Mouse (Mus musculus) gonadal fat pad, adult 2 months (tissue): ENCODE results near the gene Nt5c2. TPM values are rescaled to one million over a fixed set of nuclear protein-coding genes. Genes with fewer than 3 reads are reported as not detected.

Source experiments
- DNase-seq: peaks from one replicate; pipeline ENCODE4 v3.0.0-alpha.2; 2012; ENCODE audit warnings: low read depth
- polyA plus RNA-seq: library from polyadenylated mRNA; depleted of rRNA; stranded (reverse); fragments of >200 nt; gene quantifications from 2 replicates; pipeline ENCODE4 v1.2.3, GENCODE M21; 2012; rRNA removed

The Nt5c2 gene
- 18.3 and 19.7 TPM in 2 replicates for polyA plus RNA-seq

GRCm38 (mm10) chr19:47014447-47015381 lies at the start of gene Nt5c2, which contains the start of gene Ina:
Gene Nt5c2, minus strand, starts transcription at chr19:47015153.
Gene Ina, plus strand, starts transcription at chr19:47014698.
- DNase-seq, result no peak

DNA sequence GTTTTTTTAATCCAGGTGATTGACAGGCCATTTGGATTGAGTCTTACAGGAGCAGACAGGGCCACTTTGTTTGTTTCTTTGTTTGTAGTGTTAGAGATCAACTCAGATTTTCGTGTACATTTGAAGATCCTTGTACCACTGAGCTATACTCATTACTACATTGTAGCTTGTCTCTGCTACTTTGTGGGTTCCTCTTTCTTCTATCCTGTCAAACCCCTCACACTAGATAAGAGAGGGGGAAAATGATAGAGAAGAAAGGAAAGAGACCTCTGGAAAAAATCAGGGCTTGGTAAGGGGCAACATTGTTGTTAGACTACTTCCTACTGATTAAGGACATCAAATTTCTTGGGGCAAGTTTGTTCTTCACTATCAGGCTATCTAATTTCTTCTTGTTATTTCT lies 42.7 kb upstream of the Nt5c2 start:
- DNase-seq, result no peak

GRCm38 (mm10) chr19:47053471-47053870 lies 38.5 kb upstream of the Nt5c2 start:
- DNase-seq, result no peak

GRCm38 (mm10) chr19:47052927-47053326 lies 38.0 kb upstream of the Nt5c2 start:
- DNase-seq, result no peak

- no peak for DNase-seq
Observed at GRCm38 (mm10) chr19:47050271-47051032, 35.5 kb upstream of the Nt5c2 start, which contains the start of gene Pcgf6. Gene Pcgf6, minus strand, starts transcription at chr19:47050906.

DNA sequence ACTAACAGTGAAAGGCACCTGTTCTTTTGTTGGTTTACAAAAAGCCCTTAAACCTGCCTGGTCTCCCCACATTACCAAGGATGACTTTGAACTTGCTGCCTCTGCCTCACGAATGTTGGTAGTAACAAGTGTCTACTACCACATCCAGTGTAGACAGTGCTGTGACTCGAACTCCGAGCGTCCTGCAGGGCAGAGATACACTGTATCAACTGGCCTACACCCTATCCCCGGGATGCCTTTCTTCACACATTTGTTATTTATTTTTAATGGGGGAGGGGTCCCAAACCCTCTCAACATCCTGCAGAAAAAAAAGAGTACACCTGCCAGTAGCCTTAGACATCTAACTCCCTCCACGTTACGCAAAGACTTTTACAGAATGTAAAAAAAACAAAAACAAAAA lies 34.9 kb upstream of the Nt5c2 start:
- DNase-seq, result no peak

GRCm38 (mm10) chr19:47049061-47049460 lies 34.1 kb upstream of the Nt5c2 start:
- DNase-seq, result no peak

- no peak for DNase-seq
Observed at GRCm38 (mm10) chr19:47047236-47047833, 32.4 kb upstream of the Nt5c2 start.

GRCm38 (mm10) chr19:47046343-47046742 lies 31.4 kb upstream of the Nt5c2 start:
- DNase-seq, result no peak

- DNase-seq, result no peak
Observed at GRCm38 (mm10) chr19:47043608-47044007, 28.7 kb upstream of the Nt5c2 start.

DNA sequence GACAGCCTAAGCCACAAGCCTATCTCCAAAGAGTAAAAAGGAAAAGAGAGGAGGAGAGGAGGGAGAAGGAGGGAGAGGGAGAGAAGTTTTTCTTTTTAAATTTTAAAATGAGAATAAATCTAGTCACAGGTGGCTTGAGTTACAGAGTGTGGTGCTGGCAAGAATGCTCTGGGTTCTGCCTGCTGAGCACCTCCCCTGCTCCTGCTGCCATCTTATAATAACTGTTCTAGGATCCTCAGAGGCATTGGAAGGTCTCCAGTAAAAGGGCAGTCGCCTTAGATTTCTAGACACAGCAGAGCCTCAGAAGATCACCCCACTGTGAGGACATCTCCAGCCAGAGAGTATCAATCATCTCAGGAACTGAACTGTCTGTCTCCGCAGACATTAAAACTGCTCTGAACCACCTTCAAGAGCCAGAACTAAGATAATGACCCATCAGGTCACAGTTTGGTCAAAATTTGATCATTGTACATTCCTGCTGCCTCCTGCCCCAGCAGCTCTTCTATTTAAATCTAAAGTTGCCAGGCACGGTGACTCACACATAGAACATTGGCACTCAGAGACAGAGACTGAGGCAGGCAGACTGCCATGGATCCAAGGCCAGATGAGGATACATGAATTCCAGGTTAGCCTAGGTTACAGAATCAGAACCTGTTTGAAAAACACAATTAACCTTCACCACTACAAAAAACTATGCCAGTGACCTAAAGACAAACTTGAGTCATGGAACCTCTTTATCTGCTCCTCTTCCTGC lies 25.9 kb upstream of the Nt5c2 start:
- no peak for DNase-seq

DNA sequence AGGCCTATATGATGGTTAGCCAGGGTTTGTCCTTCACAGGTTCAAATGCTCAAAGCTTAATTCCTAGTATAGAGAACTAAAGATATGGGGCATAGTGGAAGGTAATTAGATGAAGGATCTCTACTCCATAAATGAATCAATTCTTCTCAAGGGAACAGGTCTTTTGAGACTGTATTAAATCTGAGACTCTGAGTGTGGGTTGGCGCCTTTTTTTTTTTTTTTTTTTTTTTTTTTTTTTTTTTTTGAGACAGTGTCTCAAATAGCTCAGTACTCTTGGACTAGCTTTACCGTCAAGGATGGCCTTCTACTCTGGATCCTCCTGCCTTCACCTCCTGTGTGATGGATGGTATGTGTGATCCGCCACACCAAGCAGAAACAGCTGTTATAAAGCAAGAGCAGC lies 21.6 kb upstream of the Nt5c2 start:
- no peak for DNase-seq

DNA sequence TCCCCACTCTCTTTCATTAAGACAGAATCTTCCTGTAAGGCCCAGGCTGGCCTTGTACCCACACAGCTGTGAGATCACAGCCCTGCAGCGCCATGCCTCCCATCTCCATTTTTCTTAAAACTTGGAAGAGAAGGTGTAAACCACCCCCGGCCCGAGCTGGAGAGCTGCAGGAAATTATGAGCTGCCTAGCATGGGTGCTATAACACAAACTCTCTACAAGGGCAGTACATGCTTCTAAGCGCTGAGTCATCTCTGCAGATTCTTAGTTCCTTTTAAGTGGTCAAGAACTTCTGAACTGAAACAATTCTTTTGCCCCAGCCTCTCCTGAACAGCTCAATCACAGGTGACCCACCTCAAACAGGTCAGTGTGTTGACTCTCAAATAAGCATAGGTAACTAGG lies 20.0 kb upstream of the Nt5c2 start:
- no peak for DNase-seq

DNA sequence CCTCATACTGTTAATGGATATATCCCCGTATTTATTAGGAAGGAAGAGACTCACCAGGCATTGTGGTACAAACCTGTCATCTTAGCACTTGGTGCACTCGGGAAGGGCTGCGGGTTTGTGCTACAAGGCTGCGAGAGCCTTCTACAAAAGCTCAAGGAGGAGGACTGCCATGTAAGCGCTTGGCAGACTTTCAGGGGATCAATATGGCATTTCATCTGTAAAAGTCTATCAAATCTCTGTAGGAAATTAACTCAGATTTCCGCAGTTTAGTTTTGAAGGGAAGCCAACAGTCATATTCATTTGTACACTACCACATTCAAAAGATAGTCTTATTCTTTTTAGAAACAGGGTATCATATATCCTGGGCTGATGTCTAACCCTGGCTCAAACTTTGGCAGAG lies 16.8 kb upstream of the Nt5c2 start:
- DNase-seq, result no peak

DNA sequence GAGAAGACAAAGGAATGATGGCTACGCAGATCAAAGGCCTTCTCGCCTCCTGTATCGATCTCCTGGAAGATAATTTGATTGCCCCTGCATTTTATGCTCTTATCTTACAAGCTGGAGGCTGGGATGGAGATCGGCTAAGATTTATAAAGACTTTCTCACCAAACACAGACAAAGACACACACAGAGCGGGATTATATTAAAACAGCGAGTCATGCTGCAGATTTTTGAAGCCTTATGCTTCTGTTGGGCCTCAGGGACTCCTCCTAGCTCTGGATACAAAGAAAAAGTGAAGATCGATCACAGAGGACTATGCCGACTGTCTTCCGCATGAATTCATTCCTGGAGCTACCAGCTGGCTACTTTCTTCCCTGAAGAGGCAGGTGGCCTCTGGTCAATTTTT lies 14.8 kb upstream of the Nt5c2 start:
- no peak for DNase-seq

DNA sequence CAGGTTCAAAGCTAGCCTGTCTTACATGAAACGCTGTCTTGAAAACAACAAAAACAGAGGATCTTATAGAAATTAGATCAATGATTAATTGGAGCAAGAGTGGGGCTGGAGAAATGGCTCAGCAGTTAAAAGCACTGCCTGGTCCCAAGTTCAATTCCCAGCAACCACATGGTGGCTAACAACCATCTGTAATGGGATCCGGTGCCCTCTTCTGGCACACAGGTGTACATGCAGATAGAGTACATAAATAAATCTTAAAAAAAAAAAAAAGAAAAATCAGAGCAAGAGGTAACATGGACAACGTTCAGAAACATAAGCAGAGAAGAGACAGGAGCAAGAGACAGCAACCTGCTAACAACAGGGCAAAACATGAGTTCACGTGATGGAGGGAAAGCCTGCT lies 11.6 kb upstream of the Nt5c2 start:
- no peak for DNase-seq

DNA sequence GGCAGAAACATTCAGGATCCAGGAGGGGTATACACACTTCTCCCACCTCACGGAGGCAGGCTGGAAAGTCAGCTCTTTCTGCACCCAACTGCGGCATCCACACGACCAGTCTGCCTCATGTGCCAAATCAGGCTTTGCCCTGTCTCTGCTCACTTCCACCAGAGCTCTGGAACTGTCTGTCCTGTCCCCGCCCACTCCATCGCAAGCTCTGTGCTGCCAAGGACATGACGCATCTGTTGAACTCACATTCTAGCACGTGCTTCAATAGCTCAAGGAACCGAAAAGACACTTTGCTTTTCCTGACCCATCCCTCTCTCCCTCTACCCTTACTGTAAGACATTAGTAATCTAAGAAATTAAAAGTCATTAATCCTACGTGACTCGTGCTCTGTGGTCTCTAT lies 10.0 kb upstream of the Nt5c2 start:
- DNase-seq, result no peak

- no peak for DNase-seq
Observed at GRCm38 (mm10) chr19:47023546-47023945, 8.6 kb upstream of the Nt5c2 start.

GRCm38 (mm10) chr19:47022709-47023108 lies 7.8 kb upstream of the Nt5c2 start:
- DNase-seq, result no peak

DNA sequence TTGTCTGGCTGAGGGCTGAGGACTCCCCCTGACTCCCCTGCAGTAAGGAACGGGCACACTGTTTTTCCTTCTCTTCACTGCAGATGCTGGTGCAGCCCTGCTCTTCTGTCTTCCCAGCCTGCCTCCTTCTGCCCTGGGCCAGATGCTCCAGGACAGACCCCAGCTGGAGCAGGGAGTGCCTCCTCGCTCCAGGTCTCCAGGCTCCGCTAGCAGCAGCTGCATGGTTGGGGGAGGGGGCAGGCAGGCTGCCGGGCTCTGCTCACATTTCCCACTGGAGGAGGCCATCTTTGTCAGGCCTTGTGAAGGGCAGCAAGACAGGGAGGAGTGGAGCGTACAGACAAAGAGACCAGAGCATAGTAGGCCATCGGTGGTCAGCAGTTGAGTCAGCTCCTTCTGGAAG lies 4.4 kb upstream of the Nt5c2 start:
- no peak for DNase-seq

DNA sequence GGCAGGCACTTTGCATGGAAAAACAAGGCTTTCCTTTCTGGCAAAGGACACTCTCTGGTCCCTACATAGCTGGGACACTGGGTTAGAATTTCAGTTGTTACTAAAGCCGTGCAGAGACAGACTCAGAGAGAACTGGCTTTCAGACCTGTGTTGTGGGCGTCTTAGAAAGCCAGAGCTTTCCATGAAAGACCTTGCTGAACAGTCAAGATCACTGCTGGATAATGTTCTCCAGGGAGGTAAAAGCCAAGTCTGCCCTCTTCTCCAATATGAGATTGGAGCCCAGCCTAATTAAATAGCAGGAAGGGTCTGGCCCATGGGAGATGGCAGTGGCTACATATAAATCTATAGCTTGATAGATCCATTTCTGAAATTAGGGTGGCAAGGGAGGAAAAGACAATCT lies 3.4 kb upstream of the Nt5c2 start:
- DNase-seq, result no peak

GRCm38 (mm10) chr19:47017831-47018230 lies 2.9 kb upstream of the Nt5c2 start:
- DNase-seq, result no peak
